Mouse (Mus musculus) forebrain, embryonic 16.5 days (tissue): ENCODE measurements around the gene Gm10160. TPM values are rescaled to one million over a fixed set of nuclear protein-coding genes. Genes with fewer than 3 reads are reported as not detected.

Source experiments
- ATAC-seq: fragments of 200-750 bp; cut with Nextera tagmentation; 2 replicates; pipeline ENCODE4 v1.8.0; 2017; ENCODE audit warnings: mild to moderate bottlenecking, moderate library complexity
- H3K27ac ChIP-seq: fragments of 300-500 bp; sonication (generic); 2 replicates; pipeline ENCODE4 v1.5.1; 2014; ENCODE audit warnings: low read length, control low read depth
- H3K27me3 ChIP-seq: fragments of 300-500 bp; sonication (generic); replicated peaks from 2 replicates; pipeline ENCODE4 v1.6.1; 2014; ENCODE audit warnings: low read length; ENCODE audit not compliant: control insufficient read depth, insufficient read depth
- H3K36me3 ChIP-seq: fragments of 300-500 bp; sonication (generic); 2 replicates; pipeline ENCODE4 v1.6.1; 2014; ENCODE audit not compliant: control insufficient read depth, insufficient read depth
- H3K4me1 ChIP-seq: fragments of 300-500 bp; sonication (generic); replicated peaks from 2 replicates; pipeline ENCODE4 v1.6.1; 2014; ENCODE audit warnings: low read length; ENCODE audit not compliant: control insufficient read depth, insufficient read depth
- H3K4me2 ChIP-seq: fragments of 300-500 bp; sonication (generic); 2 replicates; pipeline ENCODE4 v1.6.1; 2014; ENCODE audit warnings: mild to moderate bottlenecking, low read length, control low read depth
- H3K4me3 ChIP-seq: fragments of 300-500 bp; sonication (generic); replicated peaks from 2 replicates; pipeline ENCODE4 v1.5.1; 2014; ENCODE audit warnings: mild to moderate bottlenecking, low read length, control low read depth
- H3K9ac ChIP-seq: fragments of 300-500 bp; sonication (generic); replicated peaks from 2 replicates; pipeline ENCODE4 v1.6.1; 2014; ENCODE audit warnings: low read depth, low read length, control low read depth
- H3K9me3 ChIP-seq: fragments of 300-500 bp; sonication (generic); 2 replicates; pipeline ENCODE4 v1.6.1; 2016; ENCODE audit warnings: low read length; ENCODE audit not compliant: control insufficient read depth
- WGBS: fragments of 180-500 bp; shearing (Covaris S2); extraction: QIAGEN DNeasy Blood & Tissue Kit; methylation state at CpG from one replicate; pipeline ENCODE4 v1.1.7; 2014; 5-methylcytosine and 5-hydroxymethylcytosine counted together
- polyA plus RNA-seq: library from polyadenylated mRNA; unstranded; fragments of >200 nt; fragmentation: Nextera tagmentation; extraction: Ambion mirVana; gene quantifications from 2 replicates; pipeline ENCODE4 v1.2.1, GENCODE M21; 2015

The Gm10160 gene
- polyA plus RNA-seq, 1 experiment from 2014 or later = not detected

- WGBS = 73% methylated on average over 3 of the region's 3 CpGs
- no peak overlapping the region for H3K27ac ChIP-seq
- no peak overlapping the region for H3K4me2 ChIP-seq
These were observed 30.7 kb downstream of the Gm10160 start for GRCm38 (mm10) chr7:81824906-81825305.

GRCm38 (mm10) chr7:81806067-81806466 is 49.5 kb downstream of the Gm10160 start:
- Histone ChIP-seq H3K4me3 (no peak overlapping the region), H3K27me3 (no peaks in the 10 kb centered on the region), H3K9ac (no peak overlapping the region), H3K36me3 (no peaks in the 10 kb centered on the region), H3K27ac (no peak overlapping the region), H3K4me1 (peaks cover 4% of the 10 kb centered on the region; the same call in 1 of the 2 replicates), H3K4me2 (no peak overlapping the region), H3K9me3 (no peaks in the 10 kb centered on the region)
- WGBS = 65% methylated on average over 5 of the region's 5 CpGs
- peak; percentile 31; the same call in 1 of the 2 replicates for ATAC-seq

More at GRCm38 (mm10) chr7:81824906-81825305, 30.7 kb downstream of the Gm10160 start:
- Histone ChIP-seq H3K4me3 (no peak overlapping the region), H3K27me3 (no peaks in the 10 kb centered on the region), H3K9ac (no peak overlapping the region), H3K4me1 (peaks cover 34% of the 10 kb centered on the region), H3K36me3 (no peaks in the 10 kb centered on the region), H3K9me3 (no peaks in the 10 kb centered on the region)
- ATAC-seq = no peak

Other genes with a start within 250 kb of the Gm10160 start
- 16.8 and 19.1 TPM in 2 replicates for gene Homer2, start 148.3 kb downstream of the Gm10160 start, polyA plus RNA-seq
- 164 and 176 TPM in 2 replicates for gene Ramac, start 92.9 kb downstream of the Gm10160 start, polyA plus RNA-seq
- gene 3110040N11Rik, start 66.3 kb downstream of the Gm10160 start, polyA plus RNA-seq = 49.4 and 51.0 TPM in 2 replicates
- gene Btbd1, start 26.4 kb downstream of the Gm10160 start, polyA plus RNA-seq = 99.0 and 109 TPM in 2 replicates
- gene Tm6sf1, start 3.2 kb upstream of the Gm10160 start, polyA plus RNA-seq = 8.3 and 8.5 TPM in 2 replicates
- 51.8 and 54.4 TPM in 2 replicates for gene Hdgfl3, start 78.7 kb upstream of the Gm10160 start, polyA plus RNA-seq
- gene Bnc1, start 136.5 kb upstream of the Gm10160 start, polyA plus RNA-seq = 0.09 TPM in 1 of 2 replicates, not detected in the other